ENCODE assay signal across 24 mouse cellular contexts in genomic region chr7:70172431-70172830, GRCm38 (mm10).
DNase-seq lines count a peak whose midpoint lies in the region; ATAC-seq and TF ChIP-seq lines count a peak whose summit lies in the region.
"Had no signal": no experiment of that assay in that cellular context is flagged by ENCODE, and none has a peak within 500 bp of the region (broad histone marks: within the 10 kb centered on the region; RNA-seq: fewer than 3 reads in every experiment).

No protein-coding gene starts in this region.

- TF ChIP-seq POLR2A in brain, embryonic 14.5 days (IDR thresholded peaks at IDR 0.05; ENCODE audit: borderline replicate concordance, extremely low read depth, insufficient read depth, insufficient read length, poor library complexity, severe bottlenecking): no peak

- H3K9me3 ChIP-seq in hindbrain, embryonic 10.5 days: no peaks in the 10 kb centered on the region
- no peaks in the 10 kb centered on the region for H3K9me3 ChIP-seq in hindbrain, embryonic 13.5 days
- H3K9me3 ChIP-seq: embryonic facial prominence, embryonic 10.5 days; embryonic facial prominence, embryonic 13.5 days had no signal

- H3K36me3 ChIP-seq in hindbrain, embryonic 10.5 days: no peaks in the 10 kb centered on the region
- no peaks in the 10 kb centered on the region for H3K36me3 ChIP-seq in hindbrain, embryonic 13.5 days
- H3K36me3 ChIP-seq: embryonic facial prominence, embryonic 10.5 days; embryonic facial prominence, embryonic 13.5 days had no signal

- ATAC-seq in hindbrain, embryonic 13.5 days (ENCODE audit: low FRiP score): no peak
- ATAC-seq: CD4-positive, CD25-positive, alpha-beta regulatory T cell, adult 4 months; forebrain, embryonic 14.5 days; hindbrain, postnatal 0 days; inflammation-experienced regulatory T-cells, adult 6 months; intestine, embryonic 16.5 days had no signal

- no peak overlapping the region for H3K9ac ChIP-seq in hindbrain, embryonic 13.5 days
- H3K9ac ChIP-seq: embryonic facial prominence, embryonic 13.5 days; hindbrain, embryonic 14.5 days had no signal

- no peak overlapping the region for H3K4me3 ChIP-seq in hindbrain, embryonic 10.5 days
- no peak overlapping the region for H3K4me3 ChIP-seq in hindbrain, embryonic 13.5 days
- H3K4me3 ChIP-seq: embryonic facial prominence, embryonic 10.5 days; embryonic facial prominence, embryonic 13.5 days; erythroblast, embryonic 14.5 days had no signal

- peak overlapping the region; percentile 35; the same call in 1 of the 2 replicates for H3K27ac ChIP-seq in hindbrain, embryonic 10.5 days
- H3K27ac ChIP-seq in hindbrain, embryonic 13.5 days: no peak overlapping the region
- H3K27ac ChIP-seq: embryonic facial prominence, embryonic 10.5 days; embryonic facial prominence, embryonic 13.5 days; hindbrain, embryonic 14.5 days; hindbrain, postnatal 0 days had no signal

- H3K27me3 ChIP-seq in hindbrain, embryonic 10.5 days (ENCODE audit: insufficient read depth, poor library complexity, severe bottlenecking): peaks cover 62% of the 10 kb centered on the region
- H3K27me3 ChIP-seq in hindbrain, embryonic 13.5 days: peaks cover 20% of the 10 kb centered on the region; the same call in 1 of the 2 replicates

- no peak for TF ChIP-seq CTCF in brain, embryonic 14.5 days (IDR thresholded peaks at IDR 0.05; ENCODE audit: borderline replicate concordance, extremely low read depth, insufficient read depth, insufficient read length)

- peaks cover 14% of the 10 kb centered on the region for H3K4me1 ChIP-seq in hindbrain, embryonic 10.5 days (replicated peaks)
- peaks cover 16% of the 10 kb centered on the region for H3K4me1 ChIP-seq in hindbrain, embryonic 13.5 days (replicated peaks)
- H3K4me1 ChIP-seq: embryonic facial prominence, embryonic 10.5 days; embryonic facial prominence, embryonic 13.5 days had no signal

- DNase-seq in embryo, embryonic 10.5 days (ENCODE audit: low spot score): peak; percentile 42
- no peak for DNase-seq in embryo, embryonic 11 days
- no peak for DNase-seq in hindbrain, embryonic 10.5 days (ENCODE audit: low spot score)
- DNase-seq in brain, embryonic 14.5 days (ENCODE audit: low read depth): peak; percentile 60
- DNase-seq in gastrocnemius, postnatal 4 days (ENCODE audit: low spot score in 2 of 2): no peak
- DNase-seq: adrenal gland, adult 2 months; adrenal gland, postnatal 14 days; cerebellum, adult 11-12 months; cerebellum, adult 8-10 months; gastrocnemius, postnatal 10 days; gastrocnemius, postnatal 36 days; heart, adult 11 months; kidney, adult 18-20 months had no signal

- 44% methylated on average over 7 of the region's 7 CpGs for WGBS in hindbrain, embryonic 10.5 days
- 58% methylated on average over 7 of the region's 7 CpGs for WGBS in hindbrain, embryonic 13.5 days

- no peak overlapping the region for H3K4me2 ChIP-seq in hindbrain, embryonic 13.5 days
- H3K4me2 ChIP-seq: embryonic facial prominence, embryonic 13.5 days; heart, embryonic 11.5 days; hindbrain, embryonic 14.5 days had no signal

Comparison
In these comparisons a context has a peak if more than half of its experiments do, and no peak if none do; other contexts are left out.
1. DNase-seq: peak in embryo, embryonic 10.5 days (single experiment) and brain, embryonic 14.5 days (single experiment); none in embryo, embryonic 11 days (single experiment), hindbrain, embryonic 10.5 days (single experiment) and gastrocnemius, postnatal 4 days (0 of 2).